Mouse (Mus musculus) kidney, adult 18-20 months (tissue): ENCODE measurements around the gene Amz2.
A peak's percentile ranks its signal among the peaks of the same experiment; 100 is the strongest.

Source experiments
- DNase-seq: peaks from one replicate; pipeline ENCODE4 v3.0.0; 2021

Gene Amz2

DNA sequence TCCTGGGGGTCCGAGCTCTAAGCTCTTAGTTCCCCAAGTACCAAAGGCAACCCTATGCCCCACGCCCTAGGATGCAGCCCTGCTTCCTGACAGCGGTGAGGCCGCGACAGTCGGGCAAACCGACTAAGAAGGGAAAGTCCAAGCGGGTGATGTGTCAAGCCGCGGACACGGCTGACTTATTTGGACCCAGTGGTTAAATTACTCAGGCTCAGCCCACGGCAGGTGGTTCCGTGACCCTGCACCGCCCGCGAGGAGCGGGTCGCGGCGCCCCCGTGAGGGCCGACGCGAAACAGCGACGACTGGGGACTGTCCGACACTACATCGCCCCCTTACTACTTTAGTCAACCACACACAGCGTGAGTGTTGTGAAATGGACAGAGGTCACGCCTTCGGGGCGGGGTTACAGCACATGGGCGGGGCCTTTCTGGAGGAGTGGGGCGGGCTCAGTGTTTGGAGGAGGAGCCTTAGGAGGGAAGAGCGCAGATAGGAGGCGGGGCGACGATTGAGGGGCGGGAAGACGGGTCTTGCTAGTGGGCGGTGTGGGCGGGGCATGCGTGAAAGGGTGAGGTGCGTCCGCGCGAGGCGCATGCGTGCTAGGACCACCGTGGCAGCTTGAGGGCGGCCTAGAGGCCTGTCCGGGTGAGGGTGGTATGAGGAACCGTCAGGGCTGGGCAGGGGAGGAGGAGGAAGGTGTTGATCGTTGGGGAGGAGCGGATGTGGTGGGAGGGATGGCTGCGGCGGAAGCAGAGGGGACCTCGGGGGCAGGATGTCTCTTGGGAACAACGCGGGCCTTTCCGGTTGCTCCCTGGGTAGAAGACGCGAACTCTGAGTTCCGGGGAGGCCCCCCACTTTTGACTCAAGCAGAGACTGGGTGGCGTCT, at the start of gene Amz2:
Gene Amz2, plus strand, starts transcription at position 555 of the 880 bp plus-strand sequence.
- DNase-seq = peak; percentile 100

DNA sequence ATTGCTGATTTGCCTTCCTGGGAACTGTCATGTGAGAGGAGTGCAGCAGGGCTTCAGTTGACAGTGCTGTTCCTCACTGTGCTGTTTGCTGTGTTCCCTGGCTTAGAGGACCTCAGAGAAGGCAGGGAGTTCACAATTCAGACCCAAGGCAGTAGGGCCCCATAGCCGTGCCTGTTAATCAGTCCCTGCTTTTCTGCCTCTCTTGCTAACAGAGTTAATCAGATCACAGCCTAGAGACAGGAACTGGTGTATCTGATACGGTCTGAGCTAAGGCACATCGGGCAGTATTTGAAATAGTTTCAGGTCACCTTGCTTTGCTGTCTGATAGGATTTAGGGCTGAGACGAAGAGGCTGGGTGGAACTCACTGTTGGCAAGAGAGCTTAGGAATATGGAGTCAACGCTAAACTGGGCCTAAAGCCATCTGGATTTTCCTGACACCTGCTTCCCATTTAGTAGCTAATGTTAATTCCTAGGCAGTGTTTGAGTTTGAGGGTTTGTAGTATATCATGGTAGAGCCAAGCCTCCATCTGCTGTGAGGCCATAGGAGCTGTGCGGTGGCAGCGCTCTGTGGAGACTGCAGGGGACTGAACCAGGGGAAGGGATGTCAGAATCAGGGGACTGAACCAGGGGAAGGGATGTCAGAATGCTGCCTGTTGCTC, 49.1 kb upstream of the Amz2 start:
- DNase-seq = no peak

DNA sequence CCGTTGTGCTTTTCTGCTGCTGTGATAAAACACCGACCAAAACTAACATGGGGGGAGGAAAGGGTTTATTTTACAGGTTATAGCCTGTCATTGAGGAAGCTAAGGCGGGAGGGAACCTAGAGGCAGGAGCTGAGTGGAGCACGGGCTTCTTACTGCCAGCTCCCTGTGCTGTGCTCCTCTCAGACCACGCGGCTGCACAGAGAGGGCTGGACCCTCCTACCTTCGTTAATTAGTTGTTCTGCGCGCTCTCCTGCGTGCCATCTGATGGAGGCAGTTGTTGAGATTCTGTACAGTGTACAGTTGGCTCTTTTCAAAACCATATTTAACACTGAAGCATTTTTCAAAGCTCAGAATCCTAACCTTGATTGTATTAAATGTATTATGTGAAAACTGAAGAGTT, 48.3 kb upstream of the Amz2 start:
- DNase-seq = no peak

DNA sequence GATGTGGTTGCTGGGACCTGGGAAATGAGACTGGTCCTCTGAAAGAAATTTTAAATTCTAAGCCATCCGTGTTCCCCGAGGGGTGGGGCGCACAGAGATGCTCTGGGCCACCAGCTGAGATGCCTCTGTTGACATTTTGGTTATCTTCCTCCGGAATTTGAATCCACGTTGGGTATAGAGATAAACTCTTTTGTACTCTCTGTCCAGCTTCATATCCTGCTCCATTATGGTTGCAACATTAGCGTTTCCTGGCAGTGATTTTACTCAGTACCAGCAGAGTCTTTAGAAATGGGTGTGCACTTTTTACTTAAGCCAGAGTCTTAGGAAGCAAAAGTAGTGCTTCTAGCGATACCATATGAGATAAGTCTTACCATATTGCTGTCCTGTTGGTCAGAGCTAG, 47.7 kb upstream of the Amz2 start:
- DNase-seq = no peak

DNA sequence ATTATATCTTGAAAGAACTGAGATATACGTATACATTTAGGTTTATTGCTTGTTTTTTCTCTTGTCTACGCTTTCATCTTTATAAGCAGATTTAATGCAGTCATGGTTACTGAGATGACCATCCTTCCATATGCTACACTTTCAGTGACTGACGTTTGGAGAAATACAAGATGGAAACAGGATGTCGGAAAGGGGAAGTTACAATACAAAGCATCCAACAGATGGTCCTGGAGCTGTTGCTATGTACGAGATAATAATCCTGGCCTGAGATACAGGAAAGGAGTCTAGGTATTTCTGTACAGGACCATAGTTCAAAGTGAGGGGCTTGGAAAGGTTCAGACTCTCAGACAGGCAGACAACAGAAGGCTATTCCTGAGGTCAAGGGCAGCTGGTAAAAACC, 45.1 kb upstream of the Amz2 start:
- no peak for DNase-seq

DNA sequence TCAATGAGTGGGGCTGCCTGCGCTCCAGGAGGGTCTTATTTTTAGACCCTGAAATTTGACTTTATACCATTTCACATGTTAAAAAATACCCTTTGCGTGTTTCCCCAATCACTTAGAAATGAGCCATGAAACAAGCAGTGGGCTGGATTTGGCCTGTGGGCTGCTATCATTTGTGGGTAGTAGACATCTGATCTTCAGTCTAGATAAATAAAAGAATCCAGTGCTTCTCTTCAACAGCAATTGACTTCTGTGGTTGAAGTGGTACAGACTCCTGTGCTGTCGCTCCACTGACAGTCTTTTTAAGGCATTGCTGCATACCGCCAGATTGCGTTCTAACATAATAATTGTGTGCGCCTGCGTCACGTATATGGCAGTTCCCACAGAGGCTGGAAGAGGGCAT, 40.5 kb upstream of the Amz2 start:
- DNase-seq = no peak

DNA sequence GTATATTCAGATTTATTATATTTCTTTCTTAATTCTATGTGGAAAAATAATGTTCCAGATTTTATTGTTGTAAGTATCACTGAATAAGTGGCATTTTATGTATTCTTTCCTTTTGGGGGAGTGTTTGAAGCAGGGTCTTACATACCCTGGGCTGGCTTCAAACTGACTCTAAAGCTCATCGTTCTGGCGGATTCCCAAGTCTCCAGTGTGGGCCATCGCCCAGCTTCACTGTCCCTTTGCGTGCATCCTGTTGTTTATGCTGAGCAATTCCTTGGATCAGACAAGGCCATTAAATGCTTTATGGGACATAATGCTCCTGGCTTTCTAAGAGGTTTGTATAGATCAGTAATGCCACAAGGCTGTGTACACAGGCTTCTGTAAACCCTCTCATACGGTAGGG, 36.7 kb upstream of the Amz2 start:
- DNase-seq = no peak

DNA sequence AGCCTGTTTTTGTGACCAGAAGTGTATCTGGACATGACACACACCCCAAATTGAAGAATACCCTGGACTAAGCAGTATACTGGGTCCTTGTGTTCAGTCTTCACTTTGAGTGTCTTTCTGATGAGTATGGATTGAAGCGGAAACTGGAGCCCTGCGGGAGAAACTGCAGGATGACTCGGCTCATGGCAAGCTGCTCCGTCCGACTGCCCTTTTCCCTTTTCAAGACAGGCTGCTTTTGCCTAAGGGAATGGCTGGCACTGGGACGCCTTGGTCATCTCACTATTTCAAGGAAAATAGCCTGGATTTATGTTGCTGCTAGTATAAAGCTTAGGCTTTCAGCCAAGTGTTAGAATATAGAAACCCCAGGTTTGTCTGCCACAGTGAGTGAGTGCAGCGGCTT, 34.5 kb upstream of the Amz2 start:
- no peak for DNase-seq

DNA sequence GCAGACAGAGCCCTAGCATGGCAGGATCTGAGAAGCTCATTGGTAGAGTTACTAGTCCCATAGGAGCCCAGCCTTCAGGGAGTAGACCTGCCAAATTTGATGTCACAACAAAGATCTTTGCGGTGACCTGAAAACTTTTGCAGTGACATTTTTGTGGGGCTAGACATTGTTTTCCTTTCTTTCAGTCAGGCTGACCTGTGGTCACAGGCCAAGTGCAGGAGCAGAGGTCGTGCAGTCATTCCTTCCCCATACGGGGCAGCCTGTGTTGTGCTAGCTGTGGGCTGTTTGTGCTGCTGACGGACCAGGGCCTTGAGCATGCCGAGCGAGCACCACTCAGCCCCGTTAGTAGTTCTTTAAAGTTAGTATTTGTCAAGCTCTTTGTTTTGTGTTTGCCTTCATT, 34.0 kb upstream of the Amz2 start:
- DNase-seq = no peak

DNA sequence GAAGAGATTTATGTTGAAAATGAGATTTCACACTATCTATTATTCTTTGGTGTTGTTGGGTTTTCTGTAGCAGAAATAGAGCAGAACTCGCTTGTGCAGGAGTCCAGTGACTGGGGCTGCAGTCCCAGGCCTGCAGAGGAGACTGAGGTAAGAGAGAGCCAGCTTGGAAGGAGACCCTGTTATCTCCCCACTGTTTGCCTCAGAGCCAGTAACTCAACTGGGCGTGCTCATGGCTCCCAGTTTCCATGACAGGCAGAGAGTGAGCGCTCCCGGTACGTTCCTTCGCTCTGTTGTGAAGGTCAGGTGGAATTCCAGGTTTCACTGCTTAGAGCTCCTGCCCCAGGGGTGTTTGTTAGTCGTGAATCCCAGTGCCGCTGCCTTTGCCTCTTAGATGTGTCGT, 33.1 kb upstream of the Amz2 start:
- DNase-seq = no peak

DNA sequence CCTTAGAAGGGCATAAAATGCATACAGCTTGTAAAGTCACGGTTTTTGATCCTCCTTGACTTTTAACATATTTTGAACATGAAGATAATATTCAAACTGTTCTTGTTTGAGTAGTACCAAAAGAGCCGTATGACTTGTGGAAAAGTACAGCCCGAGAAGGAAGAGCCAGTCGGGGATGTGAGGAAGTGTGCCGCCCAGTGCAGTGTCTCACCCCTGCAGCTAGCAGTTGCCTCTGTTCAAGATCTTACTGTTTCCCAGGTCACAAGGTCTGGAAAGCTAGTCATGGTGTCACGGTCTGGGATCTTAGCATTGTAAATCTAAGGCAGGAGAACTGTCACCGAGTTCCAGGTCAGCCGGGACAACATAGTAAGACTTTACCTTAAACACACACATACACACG, 31.0 kb upstream of the Amz2 start:
- DNase-seq = peak; percentile 22

DNA sequence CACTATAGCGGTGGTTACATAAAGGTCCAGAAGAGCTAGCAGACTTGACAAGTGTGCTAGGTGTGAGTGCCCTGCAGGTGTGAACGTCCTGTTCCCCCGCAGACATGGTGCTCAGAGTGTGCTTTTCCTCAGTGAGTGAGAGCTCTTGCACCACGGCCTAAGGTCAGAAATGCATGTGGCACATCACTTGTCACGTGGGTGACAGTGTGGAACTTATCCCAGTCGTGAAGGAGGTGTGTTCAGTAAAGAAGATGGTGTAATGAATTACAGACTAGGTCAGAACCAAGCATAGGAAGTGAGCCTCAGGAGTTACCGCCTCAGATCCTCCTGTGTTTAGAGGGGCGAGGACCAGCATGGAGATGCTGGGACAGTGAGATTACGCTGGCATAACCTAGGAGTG, 30.5 kb upstream of the Amz2 start:
- DNase-seq = peak; percentile 40

DNA sequence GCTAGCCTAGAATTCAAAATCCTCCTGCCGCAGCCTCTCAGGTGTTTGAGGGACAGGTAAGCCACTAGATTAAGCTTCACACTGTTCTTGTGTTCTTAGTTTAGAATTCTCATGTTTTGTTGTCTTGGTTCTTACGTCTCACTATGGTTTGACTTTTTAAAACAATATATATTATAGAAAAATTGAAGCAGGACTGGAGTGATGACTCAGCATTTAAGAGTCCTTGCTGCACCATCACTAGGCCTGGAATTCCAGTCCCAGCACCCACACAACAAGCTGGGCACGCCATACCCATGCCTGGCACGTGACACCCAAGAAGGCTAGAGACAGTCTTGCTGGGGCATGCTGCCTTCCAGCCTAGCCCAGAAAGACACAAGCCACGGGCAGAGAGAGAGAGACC, 19.3 kb upstream of the Amz2 start:
- DNase-seq = no peak

DNA sequence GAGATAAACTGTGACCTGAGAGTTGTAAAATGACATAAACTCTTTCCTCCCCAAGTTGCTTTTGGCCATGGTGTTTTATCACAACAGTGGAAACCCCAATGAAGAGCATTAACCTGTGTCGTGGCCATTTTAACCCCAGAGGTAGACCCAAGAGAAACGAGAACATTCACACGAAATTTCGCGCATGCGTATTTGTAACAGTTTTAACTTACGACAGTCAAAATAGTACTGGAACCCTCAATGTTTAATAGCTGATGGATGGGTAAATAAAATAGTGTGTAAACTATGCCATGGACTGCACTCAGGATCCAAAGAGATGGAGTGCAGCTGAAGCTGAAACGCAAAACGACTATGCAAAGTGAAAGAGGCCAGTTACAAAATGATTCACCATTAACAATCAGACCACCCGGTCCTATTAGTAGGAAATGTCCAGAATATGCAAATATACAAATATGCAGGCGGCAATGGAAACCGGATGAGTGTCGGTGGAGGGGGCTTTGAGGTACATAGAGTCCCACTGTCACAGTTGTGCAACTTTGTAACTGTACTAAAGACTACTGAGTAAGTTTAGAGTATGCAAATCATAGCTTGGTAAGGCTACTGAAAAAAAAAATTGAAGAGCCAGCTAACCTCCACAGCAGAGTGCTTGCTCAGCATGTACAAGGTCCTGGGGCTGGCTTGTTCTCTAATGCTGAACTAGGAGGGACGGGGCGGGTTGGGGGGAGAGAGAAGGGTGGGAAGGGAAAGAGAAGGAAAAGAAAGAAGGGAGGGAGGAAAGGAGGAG, 15.4 kb upstream of the Amz2 start:
- DNase-seq = no peak

DNA sequence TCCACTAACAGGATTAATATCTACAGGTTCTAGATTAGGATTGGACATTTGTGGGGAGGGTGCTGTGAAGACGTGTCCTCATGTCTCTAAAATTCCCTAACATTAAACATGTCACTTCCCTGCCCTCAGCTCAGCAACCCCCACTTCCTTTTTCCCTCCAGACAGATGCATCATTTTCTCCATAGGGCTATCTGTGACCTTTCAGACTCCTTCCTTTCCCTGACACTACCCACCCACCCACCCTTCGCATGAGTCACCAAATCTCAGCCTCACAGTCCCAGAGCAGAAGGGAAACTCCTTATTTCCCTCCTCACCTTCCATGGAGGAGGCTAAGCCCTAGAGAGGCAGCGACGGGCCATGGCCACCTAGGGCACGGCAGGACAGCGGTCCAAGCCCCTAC, 12.1 kb upstream of the Amz2 start, which contains the start of gene 9930022D16Rik:
Gene 9930022D16Rik, plus strand, starts transcription at position 301 of the 400 bp plus-strand sequence.
- DNase-seq = no peak

DNA sequence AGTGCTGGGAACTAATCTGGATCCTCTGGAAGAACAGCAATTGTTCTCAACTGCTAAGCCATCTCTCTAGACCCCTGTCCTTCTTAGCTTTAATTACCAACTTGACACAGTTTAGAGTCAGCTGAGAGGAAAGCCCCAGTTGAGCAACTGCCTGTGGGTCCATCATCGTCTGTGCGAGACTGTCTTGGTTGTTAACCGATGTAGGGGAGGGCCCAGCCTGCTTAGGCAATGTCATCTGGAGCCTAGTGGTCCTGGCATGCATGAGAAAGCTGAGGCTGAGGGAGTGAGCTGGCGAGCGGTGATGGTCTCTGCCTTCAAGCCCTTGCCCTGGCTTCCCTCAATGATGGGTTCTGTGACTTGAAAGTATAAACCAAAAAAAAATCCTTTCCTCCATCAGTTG, 10.9 kb upstream of the Amz2 start:
- DNase-seq = no peak

DNA sequence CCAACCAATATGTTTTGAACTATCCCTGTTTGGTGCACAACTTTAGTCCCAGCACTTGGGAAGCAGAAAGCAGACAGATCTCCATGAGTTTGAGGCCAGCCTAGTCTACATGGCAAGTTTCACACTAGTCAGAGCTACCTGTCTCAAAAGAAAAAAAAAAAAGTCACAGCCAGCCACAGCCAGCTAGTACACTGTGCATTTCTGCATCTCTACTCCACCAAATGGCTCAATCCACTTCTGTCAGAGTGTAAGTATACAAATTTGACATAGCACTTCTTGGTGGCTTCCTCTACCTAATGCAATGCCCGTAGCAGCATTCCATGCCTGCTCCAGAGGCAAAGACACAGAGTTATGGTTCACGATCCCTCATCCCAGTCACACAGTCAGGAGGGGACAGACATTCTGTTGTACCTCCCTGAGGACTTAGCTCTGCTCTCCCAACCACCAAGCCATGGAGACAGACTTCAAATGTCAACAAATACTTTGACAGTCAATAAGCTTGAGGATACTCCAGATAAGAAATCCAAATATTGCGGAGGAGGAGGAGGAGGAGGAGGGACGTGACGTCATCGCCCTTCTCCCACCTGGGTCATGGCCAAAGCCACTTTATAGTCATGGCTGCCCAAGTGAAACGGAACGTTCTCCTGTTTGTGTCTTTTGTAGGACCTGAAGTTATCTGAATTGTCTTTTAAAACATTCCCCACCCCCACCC, 8.9 kb upstream of the Amz2 start:
- no peak for DNase-seq

DNA sequence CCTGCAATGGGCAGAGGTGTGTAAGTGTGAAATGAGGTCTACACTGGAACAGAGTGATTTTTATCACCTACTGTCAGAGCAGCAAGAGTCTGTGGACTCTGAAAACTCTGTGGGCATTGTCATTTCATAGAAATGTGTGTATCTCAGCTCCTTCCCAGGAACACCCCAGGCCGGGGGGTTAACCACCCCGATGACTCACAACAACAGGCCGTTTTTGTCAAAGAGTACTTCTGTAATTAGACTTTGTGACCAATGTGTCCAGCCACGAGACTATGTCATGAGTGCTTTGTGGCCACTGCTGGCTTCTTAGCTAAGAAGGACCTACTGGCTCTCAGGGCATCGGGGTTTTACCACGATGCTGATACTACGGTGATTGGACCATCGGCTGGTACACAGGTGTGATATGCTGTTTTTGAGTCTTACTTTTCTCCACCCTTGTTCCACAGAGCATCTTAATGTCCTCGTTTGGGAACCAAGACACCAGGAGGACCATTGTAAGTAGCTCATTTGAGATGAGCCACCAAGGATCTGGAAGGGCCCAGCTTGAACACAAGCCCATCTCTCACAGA, 8.2 kb upstream of the Amz2 start:
- no peak for DNase-seq

DNA sequence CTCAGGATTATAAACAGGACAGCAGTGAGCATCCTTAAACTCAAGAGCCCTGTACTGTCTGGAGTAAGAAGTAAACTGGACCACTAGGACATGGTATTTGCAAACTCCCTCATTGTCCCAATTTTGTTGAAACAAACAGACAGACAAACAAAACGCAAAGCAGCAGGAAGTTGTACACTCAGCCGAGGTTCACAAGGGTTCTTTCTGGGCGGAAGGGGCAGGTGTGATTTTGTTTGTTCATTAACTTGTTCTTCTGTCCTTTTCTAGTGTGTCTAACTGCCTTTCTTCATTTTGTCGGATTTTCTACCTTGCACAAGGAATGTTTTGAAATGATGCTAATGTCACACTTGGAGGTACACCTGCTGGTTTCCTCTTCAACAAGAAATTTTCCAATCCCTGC, 6.3 kb upstream of the Amz2 start:
- DNase-seq = no peak

DNA sequence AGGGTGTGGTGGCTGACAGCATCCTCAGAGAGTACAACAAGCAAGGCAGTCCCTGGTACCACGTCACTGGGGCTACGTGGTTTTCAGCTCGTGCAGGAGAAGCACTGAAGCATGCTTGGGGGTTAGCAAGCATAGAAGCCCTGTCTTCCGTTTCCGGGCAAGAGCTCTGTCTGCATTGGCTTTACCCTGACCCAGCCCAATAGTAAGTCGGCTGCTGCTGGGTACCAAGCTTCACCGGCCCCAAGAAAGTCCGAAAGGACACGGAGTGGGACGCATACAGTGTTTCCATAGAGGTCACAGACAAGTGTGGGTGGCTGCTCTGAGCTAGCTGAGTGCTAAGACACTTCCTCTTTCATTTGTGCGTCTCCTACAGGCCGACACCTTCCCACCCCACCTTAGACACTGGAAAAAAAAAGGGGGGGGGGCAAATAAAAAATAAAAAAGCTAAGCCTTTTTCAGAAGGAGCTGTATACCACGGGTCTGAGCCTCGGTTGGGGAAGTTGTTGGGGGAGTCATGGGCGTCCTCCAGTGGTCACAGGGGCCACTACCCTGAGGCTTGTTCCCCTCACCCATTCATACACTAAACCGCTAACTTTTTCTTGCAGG, 5.7 kb upstream of the Amz2 start:
- DNase-seq = no peak

DNA sequence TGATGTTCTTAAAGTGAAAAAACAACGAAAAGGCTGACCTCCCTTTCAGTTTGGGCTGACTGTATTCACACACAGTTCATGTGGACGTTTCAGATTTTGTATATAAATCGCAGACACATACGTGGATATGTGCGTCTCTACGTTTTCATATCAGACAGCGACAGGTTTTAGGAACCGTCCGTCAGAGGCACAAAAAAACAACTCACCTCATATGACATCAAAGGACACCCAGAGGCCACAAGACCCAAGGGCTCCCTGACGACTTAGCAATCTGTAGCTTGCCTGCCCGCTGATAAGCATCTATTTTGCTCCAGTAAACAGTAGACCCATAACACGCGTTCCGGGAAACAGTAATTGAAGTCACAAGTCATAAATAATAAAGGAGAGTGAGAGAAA, 5.2 kb upstream of the Amz2 start:
- DNase-seq = no peak

DNA sequence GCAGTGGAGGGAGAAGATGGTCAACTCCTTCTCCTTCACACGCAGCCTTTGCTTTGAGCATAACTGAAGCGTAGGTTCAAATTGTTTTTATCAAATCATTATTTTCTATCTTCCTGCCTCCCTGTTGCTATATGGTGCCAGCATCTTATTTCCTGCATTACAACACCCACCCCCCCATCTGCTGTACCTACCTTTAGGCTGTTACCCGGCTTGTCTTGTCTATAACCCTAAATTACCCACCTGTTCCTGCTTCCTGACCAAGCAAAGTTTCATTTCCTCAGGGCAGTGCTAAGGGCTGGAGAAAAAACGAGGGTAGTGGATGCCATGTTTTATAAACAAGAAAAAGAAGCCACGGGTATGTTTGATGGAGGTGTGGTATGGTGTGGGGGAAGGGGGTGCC, 4.5 kb upstream of the Amz2 start:
- DNase-seq = no peak
